Mouse (Mus musculus) liver, adult 10 weeks (tissue): ENCODE results near the gene Prl8a2. TPM values are rescaled to one million over a fixed set of nuclear protein-coding genes. Genes with fewer than 3 reads are reported as not detected.

Experiments used
- polyA plus RNA-seq: library from polyadenylated mRNA; stranded (reverse); fragments of 350-450 nt; fragmentation: Illumina TruSeq; extraction: RNeasy Lipid Tissue Mini Kit (QIAGEN cat#74804); gene quantifications from one replicate; pipeline ENCODE4 v1.2.3, GENCODE M21; 2014; ENCODE audit warnings: low read depth, low replicate concordance

Gene Prl8a2
- not detected for polyA plus RNA-seq

DNA sequence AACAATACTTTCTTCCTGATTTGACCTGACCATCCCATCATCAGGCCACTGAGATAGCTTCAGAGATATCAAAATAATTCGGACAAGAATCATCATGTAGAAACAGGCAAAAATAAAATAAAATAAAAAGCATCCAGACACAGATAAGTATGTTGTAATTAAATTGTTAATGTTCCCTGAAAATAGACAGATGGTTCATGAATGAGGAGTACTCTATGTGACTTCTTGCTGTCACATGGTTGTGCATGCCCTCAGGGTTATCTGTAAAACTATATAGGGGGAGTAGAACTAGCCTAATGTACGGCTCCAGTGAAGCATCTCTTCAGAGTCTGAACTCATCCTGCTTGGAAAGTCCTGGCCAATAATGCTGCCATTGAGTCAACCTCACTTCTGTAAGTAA, at the start of gene Prl8a2:
Prl8a2 (plus strand) TSS at position 301 of the 400 bp plus-strand sequence.

DNA sequence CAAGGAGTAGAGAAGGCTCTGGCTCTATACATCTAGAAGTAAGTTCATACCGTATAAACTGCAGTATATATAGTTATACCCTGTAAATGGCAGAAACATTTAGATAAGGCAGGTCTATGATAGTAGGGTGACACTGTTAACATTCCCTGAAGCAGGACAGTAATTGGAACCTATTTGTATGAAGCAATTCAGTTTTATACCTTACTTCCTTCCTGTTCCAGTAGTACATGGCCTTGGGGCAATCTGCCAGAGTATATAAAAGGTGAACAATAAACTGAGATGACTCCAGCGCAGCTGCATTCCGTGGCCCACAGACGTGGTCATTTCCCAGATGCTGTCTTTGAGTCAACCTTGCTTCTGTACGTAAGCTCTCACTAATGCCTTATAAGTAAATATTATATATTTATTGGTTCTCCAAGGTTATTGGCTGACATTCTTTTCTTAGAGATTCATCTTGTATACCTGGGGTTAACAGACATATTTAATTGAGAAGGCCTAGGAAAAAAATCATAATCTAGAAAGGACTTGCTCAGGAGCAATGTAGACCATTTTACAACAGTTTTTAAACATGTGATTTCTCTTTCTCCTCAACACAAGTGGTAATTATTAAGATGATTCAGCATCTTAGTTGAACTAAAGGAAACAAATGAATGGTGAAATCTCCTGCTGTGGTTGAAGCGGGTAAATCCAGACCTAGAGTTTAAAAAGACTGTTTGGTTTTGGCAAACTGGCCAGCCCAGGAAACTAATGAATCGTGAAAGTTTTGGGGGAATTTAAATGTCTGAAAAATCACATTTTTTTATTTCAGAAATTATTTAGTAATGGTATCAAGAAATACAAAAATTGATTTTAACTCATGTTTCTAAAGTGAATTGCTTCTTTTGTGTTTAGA, 32.9 kb upstream of the Prl8a2 start, which contains the start of gene Prl6a1:
Prl6a1 (plus strand) TSS at position 294 of the 892 bp plus-strand sequence.

DNA sequence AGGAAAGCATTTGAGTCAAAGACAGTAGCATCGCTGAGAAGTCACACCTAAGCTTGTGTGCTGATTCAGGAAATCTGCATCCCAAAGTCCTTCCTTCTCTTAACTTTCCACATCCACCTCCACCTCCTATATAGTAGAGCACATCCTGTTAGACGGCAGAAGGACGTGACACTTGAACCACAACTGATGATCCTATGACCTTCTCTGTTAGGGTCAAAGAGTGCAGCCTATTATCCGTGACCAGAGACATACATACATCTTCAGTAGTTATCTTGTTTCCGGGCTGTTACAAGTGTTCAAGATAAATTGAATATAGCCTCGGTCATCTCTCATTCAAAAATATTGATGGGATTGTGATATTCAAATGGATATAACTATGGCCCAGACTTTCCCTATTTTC, 45.3 kb downstream of the Prl8a2 start, which contains the start of gene Prl2b1:
Prl2b1 (minus strand) TSS at position 101 of the 400 bp plus-strand sequence.

Other genes starting within 250 kb of the Prl8a2 start
- gene Prl3d2, start 224.0 kb upstream of the Prl8a2 start, polyA plus RNA-seq = not detected
- gene Prl3d3, start 188.9 kb upstream of the Prl8a2 start, polyA plus RNA-seq = not detected
- gene Prl3c1, start 149.0 kb upstream of the Prl8a2 start, polyA plus RNA-seq = not detected
- gene Prl3b1, start 103.8 kb upstream of the Prl8a2 start, polyA plus RNA-seq = not detected
- gene Prl3a1, start 86.2 kb upstream of the Prl8a2 start, polyA plus RNA-seq = not detected
- not detected for gene Prl6a1, start 33.0 kb upstream of the Prl8a2 start, polyA plus RNA-seq
- gene Prl2b1, start 45.2 kb downstream of the Prl8a2 start, polyA plus RNA-seq = not detected
- gene Prl8a6, start 93.0 kb downstream of the Prl8a2 start, polyA plus RNA-seq = not detected
- gene Prl8a8, start 167.5 kb downstream of the Prl8a2 start, polyA plus RNA-seq = not detected
- gene Prl8a9, start 218.9 kb downstream of the Prl8a2 start, polyA plus RNA-seq = not detected
- gene Prl8a1, start 236.5 kb downstream of the Prl8a2 start, polyA plus RNA-seq = not detected